Mouse (Mus musculus): Measurements from ENCODE around the gene E330017A01Rik.

GRCm38 (mm10) chr16:58627597-58628335 is 10.8 kb downstream of the E330017A01Rik start:
- TF ChIP-seq CTCF (conservative IDR thresholded peaks at IDR 0.05; ENCODE audit: low read length) (no peak), POU5F1 (IDR thresholded peaks at IDR 0.05; ENCODE audit: borderline replicate concordance, low read length) (no peak), NANOG (IDR thresholded peaks at IDR 0.05; ENCODE audit: borderline replicate concordance, low read length) (no peak)
